ENCODE assay signal across 9 mouse cellular contexts in genomic region chr7:34232785-34233725, GRCm38 (mm10). TPM values are rescaled to one million over a fixed set of nuclear protein-coding genes. Genes with fewer than 3 reads are reported as not detected.
DNase-seq lines count a peak whose midpoint lies in the region; ATAC-seq and TF ChIP-seq lines count a peak whose summit lies in the region.
"Had no signal": no experiment of that assay in that cellular context is flagged by ENCODE, and none has a peak within 500 bp of the region (broad histone marks: within the 10 kb centered on the region; RNA-seq: fewer than 3 reads in every experiment).

No protein-coding gene starts in this region.

- no peaks in the 10 kb centered on the region for H3K9me3 ChIP-seq in lung, embryonic 14.5 days (ENCODE audit: low read depth, low read length)
- H3K9me3 ChIP-seq in intestine, embryonic 16.5 days (ENCODE audit: control insufficient read depth, low read length), result no peaks in the 10 kb centered on the region
- H3K9me3 ChIP-seq in neural tube, embryonic 14.5 days (ENCODE audit: control insufficient read depth, low read length), result no peaks in the 10 kb centered on the region

- peak overlapping the region; percentile 97 for H3K27ac ChIP-seq in lung, embryonic 14.5 days (ENCODE audit: low read depth)
- H3K27ac ChIP-seq in embryonic fibroblast, embryonic 13.5 days (ENCODE audit: insufficient read depth, low read length), result peak overlapping the region; percentile 96
- H3K27ac ChIP-seq in intestine, embryonic 16.5 days (ENCODE audit: low read length), result peak overlapping the region; percentile 82
- peak overlapping the region; percentile 74 for H3K27ac ChIP-seq in neural tube, embryonic 14.5 days (ENCODE audit: low read depth, low read length)

- peaks cover 7% of the 10 kb centered on the region; the same call in 1 of the 2 replicates for H3K4me1 ChIP-seq in lung, embryonic 14.5 days (ENCODE audit: insufficient read depth)
- peaks cover 4% of the 10 kb centered on the region; the same call in 1 of the 2 replicates for H3K4me1 ChIP-seq in embryonic fibroblast, embryonic 13.5 days (ENCODE audit: control insufficient read depth, insufficient read depth, low read length)
- H3K4me1 ChIP-seq in intestine, embryonic 16.5 days (ENCODE audit: control insufficient read depth, insufficient read depth, low read length), result peaks cover 22% of the 10 kb centered on the region
- peaks cover 14% of the 10 kb centered on the region for H3K4me1 ChIP-seq in neural tube, embryonic 14.5 days (ENCODE audit: control insufficient read depth, insufficient read depth, low read length)

- WGBS in lung, embryonic 14.5 days, result 35% methylated on average over 7 of the region's 7 CpGs
- 41% methylated on average over 7 of the region's 7 CpGs for WGBS in intestine, embryonic 16.5 days
- WGBS in neural tube, embryonic 14.5 days, result 45% methylated on average over 7 of the region's 7 CpGs

- no peak for ATAC-seq in lung, embryonic 14.5 days (ENCODE audit: insufficient read depth)
- ATAC-seq in intestine, embryonic 16.5 days, result no peak
- ATAC-seq in neural tube, embryonic 14.5 days (ENCODE audit: low read depth), result 0 out of 2 replicates have a peak, but pooled peaks have one; percentile 0

- H3K9ac ChIP-seq in lung, embryonic 14.5 days, result peak overlapping the region; percentile 60
- H3K9ac ChIP-seq in intestine, embryonic 16.5 days (ENCODE audit: low read depth, low read length), result peak overlapping the region; percentile 73
- no peak overlapping the region; the same call in 1 of the 2 replicates for H3K9ac ChIP-seq in neural tube, embryonic 14.5 days (replicated peaks; ENCODE audit: low read depth, low read length)

- peak overlapping the region; percentile 45 for H3K4me3 ChIP-seq in lung, embryonic 14.5 days (ENCODE audit: low read depth, low read length)
- H3K4me3 ChIP-seq in embryonic fibroblast, embryonic 13.5 days (ENCODE audit: insufficient read depth, low read length), result peak overlapping the region; percentile 30
- peak overlapping the region; percentile 41 for H3K4me3 ChIP-seq in intestine, embryonic 16.5 days (ENCODE audit: low read length)
- peak overlapping the region; percentile 34; the same call in 1 of the 2 replicates for H3K4me3 ChIP-seq in neural tube, embryonic 14.5 days (ENCODE audit: low read depth, low read length)

- 0 out of 2 replicates have a peak, but pooled peaks have one; percentile 15 for TF ChIP-seq POLR2A in embryonic fibroblast, embryonic 13.5 days (IDR thresholded peaks at IDR 0.05; ENCODE audit: low read depth, low read length)

- H3K4me2 ChIP-seq in lung, embryonic 14.5 days, result peak overlapping the region; percentile 71
- peak overlapping the region; percentile 78 for H3K4me2 ChIP-seq in intestine, embryonic 16.5 days (ENCODE audit: low read depth, low read length)
- peak overlapping the region; percentile 57 for H3K4me2 ChIP-seq in neural tube, embryonic 14.5 days (ENCODE audit: low read depth, low read length)

- H3K36me3 ChIP-seq in lung, embryonic 14.5 days (ENCODE audit: insufficient read depth), result peaks cover 22% of the 10 kb centered on the region
- H3K36me3 ChIP-seq in intestine, embryonic 16.5 days (ENCODE audit: control insufficient read depth, insufficient read depth, low read length), result peaks cover 7% of the 10 kb centered on the region
- peaks cover 10% of the 10 kb centered on the region for H3K36me3 ChIP-seq in neural tube, embryonic 14.5 days (ENCODE audit: control insufficient read depth, insufficient read depth, low read length)

- DNase-seq in lung, embryonic 14.5 days, result no peak
- no peak for DNase-seq in lung, postnatal 10 days
- no peak for DNase-seq in adrenal gland, postnatal 25 days
- no peak for DNase-seq in gastrocnemius, postnatal 10 days
- no peak for DNase-seq in right cerebral cortex, adult 18-20 months

- TF ChIP-seq CTCF in lung, embryonic 14.5 days (IDR thresholded peaks at IDR 0.05; ENCODE audit: low read depth), result no peak
- TF ChIP-seq CTCF in embryonic fibroblast, embryonic 13.5 days (IDR thresholded peaks at IDR 0.05; ENCODE audit: borderline replicate concordance, insufficient read depth, low read length), result no peak

- H3K27me3 ChIP-seq in lung, embryonic 14.5 days (ENCODE audit: insufficient read depth, low read length), result no peaks in the 10 kb centered on the region
- H3K27me3 ChIP-seq in intestine, embryonic 16.5 days (replicated peaks; ENCODE audit: control insufficient read depth, insufficient read depth, low read length), result no peaks in the 10 kb centered on the region
- no peaks in the 10 kb centered on the region for H3K27me3 ChIP-seq in neural tube, embryonic 14.5 days (ENCODE audit: control insufficient read depth, insufficient read depth, low read length)

RNA-seq across cellular contexts. Expression of gene Gpi1, which starts 2.9 kb away (rescaled TPM):
- 260 and 268 TPM in 2 replicates for polyA plus RNA-seq in lung, embryonic 14.5 days (2014; fragmentation: Nextera tagmentation; extraction: Ambion mirVana)
- polyA plus RNA-seq in embryonic fibroblast, embryonic 13.5 days (2011; ENCODE audit: insufficient read length, low read depth, missing spikeins), result 244 and 331 TPM in 2 replicates
- 448 and 487 TPM in 2 replicates for polyA plus RNA-seq in intestine, embryonic 16.5 days (2015; fragmentation: Nextera tagmentation; extraction: Ambion mirVana)
- 273 and 278 TPM in 2 replicates for polyA plus RNA-seq in neural tube, embryonic 14.5 days (2014; fragmentation: Nextera tagmentation; extraction: Ambion mirVana)
- 304 and 309 TPM in 2 replicates for total RNA-seq in adrenal gland, postnatal 25 days (2021)
- 100 to 1,000 TPM; 954 to 962 TPM for total RNA-seq in gastrocnemius, postnatal 10 days (2021)

RNA-seq across cellular contexts. Expression of gene Gm6096, which starts 17.8 kb away (rescaled TPM):
- 0.88 TPM in 1 of 2 replicates, not detected in the other for polyA plus RNA-seq in lung, embryonic 14.5 days (2014; fragmentation: Nextera tagmentation; extraction: Ambion mirVana)
- not detected in 2 replicates for polyA plus RNA-seq in embryonic fibroblast, embryonic 13.5 days (2011; ENCODE audit: insufficient read length, low read depth, missing spikeins)
- not detected in 2 replicates for polyA plus RNA-seq in intestine, embryonic 16.5 days (2015; fragmentation: Nextera tagmentation; extraction: Ambion mirVana)
- 0.85 TPM in 1 of 2 replicates, not detected in the other for polyA plus RNA-seq in neural tube, embryonic 14.5 days (2014; fragmentation: Nextera tagmentation; extraction: Ambion mirVana)
- total RNA-seq in adrenal gland, postnatal 25 days (2021), result not detected in 2 replicates
- not detected for total RNA-seq in gastrocnemius, postnatal 10 days (2021)
- polyA plus RNA-seq: brain, embryonic 14.5 days had no signal

RNA-seq across cellular contexts. Expression of gene Pdcd2l, which starts 36.6 kb away (rescaled TPM):
- polyA plus RNA-seq in lung, embryonic 14.5 days (2014; fragmentation: Nextera tagmentation; extraction: Ambion mirVana), result 53.7 and 54.1 TPM in 2 replicates
- 16.8 and 18.6 TPM in 2 replicates for polyA plus RNA-seq in embryonic fibroblast, embryonic 13.5 days (2011; ENCODE audit: insufficient read length, low read depth, missing spikeins)
- polyA plus RNA-seq in intestine, embryonic 16.5 days (2015; fragmentation: Nextera tagmentation; extraction: Ambion mirVana), result 50.6 and 63.3 TPM in 2 replicates
- polyA plus RNA-seq in neural tube, embryonic 14.5 days (2014; fragmentation: Nextera tagmentation; extraction: Ambion mirVana), result 76.2 and 81.0 TPM in 2 replicates
- total RNA-seq in adrenal gland, postnatal 25 days (2021), result 25.3 and 25.4 TPM in 2 replicates
- 10 to 100 TPM; 19.5 to 23.2 TPM for total RNA-seq in gastrocnemius, postnatal 10 days (2021)
